Comparison of ENCODE assay signal across 22 mouse cellular contexts in genomic region chr4:156130940-156131339, GRCm38 (mm10). TPM values are rescaled to one million over a fixed set of nuclear protein-coding genes. Genes with fewer than 3 reads are reported as not detected.
"Had no signal": no experiment of that assay in that cellular context is flagged by ENCODE, and none has a peak within 500 bp of the region (broad histone marks: within the 10 kb centered on the region; RNA-seq: fewer than 3 reads in every experiment).

No protein-coding gene starts in this region.

- H3K4me2 ChIP-seq: lung, embryonic 15.5 days; midbrain, embryonic 11.5 days; midbrain, embryonic 13.5 days; midbrain, embryonic 15.5 days; neural tube, embryonic 13.5 days; neural tube, embryonic 15.5 days had no signal

- H3K27me3 ChIP-seq: lung, embryonic 15.5 days; midbrain, embryonic 13.5 days; midbrain, embryonic 15.5 days; neural tube, embryonic 13.5 days; neural tube, embryonic 15.5 days had no signal

- ATAC-seq: lung, postnatal 0 days; midbrain, embryonic 13.5 days; midbrain, embryonic 15.5 days had no signal

- H3K27ac ChIP-seq: liver, embryonic 14.5 days; lung, embryonic 15.5 days; macrophage; midbrain, embryonic 13.5 days; midbrain, embryonic 15.5 days; neural tube, embryonic 13.5 days; neural tube, embryonic 15.5 days had no signal

- H3K9me3 ChIP-seq: lung, embryonic 15.5 days; megakaryocyte, embryonic 14.5 days; midbrain, embryonic 13.5 days; midbrain, embryonic 15.5 days; neural tube, embryonic 13.5 days; neural tube, embryonic 15.5 days had no signal

- H3K4me3 ChIP-seq: lung, embryonic 15.5 days; megakaryocyte, embryonic 14.5 days; midbrain, embryonic 13.5 days; midbrain, embryonic 15.5 days; neural tube, embryonic 13.5 days; neural tube, embryonic 15.5 days had no signal

- H3K9ac ChIP-seq: liver, embryonic 14.5 days; lung, embryonic 15.5 days; midbrain, embryonic 13.5 days; midbrain, embryonic 15.5 days; neural tube, embryonic 13.5 days; neural tube, embryonic 15.5 days had no signal

- DNase-seq: lung, adult 2 months; lung, postnatal 14 days; lung, postnatal 36 days; retina, postnatal 1 day; right cerebral cortex, adult 18-20 months; right cerebral cortex, postnatal 25 days; right cerebral cortex, postnatal 4 days; spleen, adult 18-20 months; thymus, adult 18-20 months; thymus, postnatal 14 days; thymus, postnatal 36 days had no signal

- H3K4me1 ChIP-seq: lung, embryonic 15.5 days; midbrain, embryonic 15.5 days; neural tube, embryonic 13.5 days; neural tube, embryonic 15.5 days had no signal

RNA-seq across cellular contexts. Expression of gene Rnf223, which starts 0.6 kb away (rescaled TPM):
- total RNA-seq: monocyte, adult 5-6 weeks had no signal
- polyA plus RNA-seq: lung, postnatal 0 days; macrophage had no signal
